In genomic region chr14:22745882-22746480, GRCm38 (mm10) we compare ENCODE assay signal across 9 mouse cellular contexts.
DNase-seq lines count a peak whose midpoint lies in the region; ATAC-seq lines count a peak whose summit lies in the region.
"Had no signal": no experiment of that assay in that cellular context is flagged by ENCODE, and none has a peak within 500 bp of the region (broad histone marks: within the 10 kb centered on the region; RNA-seq: fewer than 3 reads in every experiment).

No protein-coding gene starts in this region.

- no peak for DNase-seq in kidney, postnatal 25 days
- peak; percentile 36 for DNase-seq in forelimb bud, embryonic 11.5 days (ENCODE audit: low read depth, low spot score)
- DNase-seq in retina, embryonic 14.5 days (ENCODE audit: low spot score), result peak; percentile 17
- no peak for DNase-seq in thymus, postnatal 25 days
- DNase-seq in urinary bladder, adult 2 months (ENCODE audit: low spot score), result no peak
- DNase-seq in left cerebral cortex, adult 18-20 months (ENCODE audit: low spot score in 2 of 2), result no peak

- 0 out of 2 replicates have a peak, but pooled peaks cover 2% of the 10 kb centered on the region for H3K27me3 ChIP-seq in kidney, embryonic 14.5 days (ENCODE audit: control insufficient read depth, insufficient read depth, low read length)
- H3K27me3 ChIP-seq in lung, embryonic 15.5 days, result no peaks in the 10 kb centered on the region
- H3K27me3 ChIP-seq: liver, embryonic 15.5 days had no signal

- H3K4me1 ChIP-seq in kidney, embryonic 14.5 days (ENCODE audit: control insufficient read depth, insufficient read depth, low read length), result peaks cover 11% of the 10 kb centered on the region; the same call in 1 of the 2 replicates
- H3K4me1 ChIP-seq in lung, embryonic 15.5 days, result peaks cover 35% of the 10 kb centered on the region
- H3K4me1 ChIP-seq: liver, embryonic 15.5 days had no signal

- H3K27ac ChIP-seq in kidney, embryonic 14.5 days (ENCODE audit: low read depth, low read length), result peak overlapping the region; percentile 73
- H3K27ac ChIP-seq in lung, embryonic 15.5 days, result peak overlapping the region; percentile 88
- H3K27ac ChIP-seq: liver, embryonic 15.5 days had no signal

- WGBS in kidney, embryonic 14.5 days, result 19% methylated on average over 5 of the region's 5 CpGs
- WGBS in lung, embryonic 15.5 days, result 6% methylated on average over 5 of the region's 5 CpGs

- no peak overlapping the region for H3K4me3 ChIP-seq in kidney, embryonic 14.5 days (ENCODE audit: low read length)
- no peak overlapping the region for H3K4me3 ChIP-seq in lung, embryonic 15.5 days
- H3K4me3 ChIP-seq: liver, embryonic 15.5 days had no signal

- no peaks in the 10 kb centered on the region for H3K9me3 ChIP-seq in kidney, embryonic 14.5 days (ENCODE audit: control insufficient read depth, low read length)
- H3K9me3 ChIP-seq in lung, embryonic 15.5 days, result no peaks in the 10 kb centered on the region
- H3K9me3 ChIP-seq: liver, embryonic 15.5 days had no signal

- H3K36me3 ChIP-seq in kidney, embryonic 14.5 days (ENCODE audit: control insufficient read depth, insufficient read depth, low read length), result no peaks in the 10 kb centered on the region
- no peaks in the 10 kb centered on the region for H3K36me3 ChIP-seq in lung, embryonic 15.5 days
- H3K36me3 ChIP-seq: liver, embryonic 15.5 days had no signal

- ATAC-seq in kidney, embryonic 14.5 days (ENCODE audit: low FRiP score, low TSS enrichment), result no peak
- peak; percentile 87 for ATAC-seq in lung, embryonic 15.5 days (ENCODE audit: borderline replicate concordance, extremely low read depth, low FRiP score, low TSS enrichment)

- H3K4me2 ChIP-seq in kidney, embryonic 14.5 days (replicated peaks; ENCODE audit: low read depth, low read length), result no peak overlapping the region
- H3K4me2 ChIP-seq in lung, embryonic 15.5 days, result peak overlapping the region; percentile 25
- H3K4me2 ChIP-seq: liver, embryonic 15.5 days had no signal

- no peak overlapping the region for H3K9ac ChIP-seq in kidney, embryonic 14.5 days (ENCODE audit: low read depth, low read length)
- no peak overlapping the region for H3K9ac ChIP-seq in lung, embryonic 15.5 days
- H3K9ac ChIP-seq: liver, embryonic 15.5 days had no signal

Comparison
In these comparisons a context has a peak if more than half of its experiments do, and no peak if none do; other contexts are left out.
1. DNase-seq: peak in forelimb bud, embryonic 11.5 days (single experiment) and retina, embryonic 14.5 days (single experiment); none in kidney, postnatal 25 days (0 of 2), thymus, postnatal 25 days (single experiment), urinary bladder, adult 2 months (single experiment) and left cerebral cortex, adult 18-20 months (0 of 2).